Mouse (Mus musculus): ENCODE data around the gene Hpse2.
"Not testable (repeated sequence)": the region's sequence is repeated elsewhere in the genome, so short reads cannot be mapped to it uniquely, and the experiment has no call there.

- TF ChIP-seq CTCF (IDR thresholded peaks at IDR 0.05; ENCODE audit: extremely low read depth, insufficient read depth, insufficient read length, insufficient replicate concordance); POLR2A (IDR thresholded peaks at IDR 0.05; ENCODE audit: low read depth, low read length): not testable (repeated sequence)
Measured at GRCm38 (mm10) chr19:43281336-43281735, 106.8 kb downstream of the Hpse2 start.
